Mouse (Mus musculus): ENCODE results near the gene Ralgps1.

DNA sequence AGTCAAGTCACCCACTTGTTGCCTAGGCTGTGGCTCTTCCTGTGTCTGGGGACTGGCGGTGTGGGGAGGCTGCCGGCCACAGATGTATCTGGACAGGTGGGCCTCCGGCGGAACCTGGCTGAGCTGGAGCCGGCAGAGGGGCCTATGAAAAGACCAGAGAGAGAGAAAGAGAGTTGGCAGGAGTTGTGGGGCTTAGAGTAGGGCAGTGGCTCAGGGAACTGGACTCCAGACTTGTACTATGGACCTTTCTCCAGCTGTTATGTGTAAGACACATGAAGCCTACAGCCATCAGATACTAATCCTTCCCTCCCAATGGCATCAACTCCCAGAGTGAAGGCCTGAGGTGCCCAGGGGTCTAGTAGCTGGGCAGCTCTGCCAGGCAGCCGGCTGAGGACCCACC lies 212.4 kb downstream of the Ralgps1 start:
- TF ChIP-seq CTCF (IDR thresholded peaks at IDR 0.05; ENCODE audit: extremely low read depth, insufficient read depth, insufficient read length, insufficient replicate concordance) (no peak), POLR2A (IDR thresholded peaks at IDR 0.05; ENCODE audit: low read depth, low read length) (no peak)

All from spleen, adult 2 months (tissue).